Mouse (Mus musculus) CD4-positive naive resting alpha-beta T cell, adult 76 days (primary cell): ENCODE measurements around the gene Adam4. TPM values are rescaled to one million over a fixed set of nuclear protein-coding genes. Genes with fewer than 3 reads are reported as not detected.

Experiments used
- total RNA-seq: library from RNA; stranded (reverse); gene quantifications from one replicate; pipeline ENCODE4 v1.2.4, GENCODE M21; 2023

Adam4 gene
- 2.5 TPM for total RNA-seq

DNA sequence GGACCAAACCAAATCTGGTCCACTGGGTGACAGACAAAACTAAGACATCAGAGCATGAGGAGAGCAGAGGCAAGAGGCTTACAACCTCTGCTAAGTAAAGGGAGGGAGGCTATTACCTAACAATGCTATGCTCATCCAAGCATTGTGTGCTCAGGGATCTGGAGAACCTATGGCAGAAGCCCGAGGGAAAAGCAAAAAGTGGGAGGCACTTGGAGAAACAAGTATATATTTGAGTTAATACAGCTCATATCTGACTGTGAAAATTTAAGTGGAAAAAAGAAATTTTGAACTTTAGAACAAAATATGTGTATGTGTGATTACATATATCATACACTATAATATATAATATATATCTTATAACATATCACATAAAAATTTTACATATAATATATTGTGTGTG is at the start of gene Adam4:
Gene Adam4, minus strand, starts transcription at position 101 of the 400 bp plus-strand sequence.

DNA sequence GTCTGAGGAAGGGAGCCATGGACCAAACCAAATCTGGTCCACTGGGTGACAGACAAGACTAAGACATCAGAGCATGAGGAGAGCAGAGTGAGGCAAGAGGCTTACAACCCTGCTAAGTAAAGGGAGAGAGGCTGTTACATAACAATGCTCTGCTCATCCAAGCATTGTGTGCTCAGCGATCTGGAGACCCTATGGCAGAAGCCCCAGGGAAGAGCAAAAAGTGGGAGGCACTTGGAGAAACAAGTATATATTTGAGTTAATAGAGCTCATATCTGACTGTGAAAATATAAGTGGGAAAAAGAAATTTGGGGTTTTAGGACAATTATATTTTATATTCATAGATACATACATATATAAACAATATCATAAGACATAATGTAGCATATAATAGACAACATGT is 42.4 kb downstream of the Adam4 start, which contains the start of gene Gm4787:
Gene Gm4787, minus strand, starts transcription at position 101 of the 400 bp plus-strand sequence.

Other genes with a start within 250 kb of the Adam4 start
- not detected for gene Slc8a3, start 88.8 kb downstream of the Adam4 start, total RNA-seq
- 0.79 TPM for gene Gm4787, start 42.5 kb downstream of the Adam4 start, total RNA-seq
- gene Cox16, start 63.2 kb upstream of the Adam4 start, total RNA-seq, result 75.2 TPM
- 23.3 TPM for gene Gm20498, start 111.0 kb upstream of the Adam4 start, total RNA-seq
- 21.6 TPM for gene Synj2bp, start 111.0 kb upstream of the Adam4 start, total RNA-seq
- gene Adam21, start 146.5 kb upstream of the Adam4 start, total RNA-seq, result not detected
- 50.4 TPM for gene Med6, start 173.1 kb upstream of the Adam4 start, total RNA-seq
- not detected for gene Ttc9, start 209.3 kb upstream of the Adam4 start, total RNA-seq